Mouse (Mus musculus) MEL (cell line): ENCODE results near the gene Csrnp1.

ENCODE experiments used
- POLR2A ChIP-seq, 2 experiments: IDR thresholded peaks; 2 replicates each; pipeline ENCODE4 v1.6.1; 2011 to 2012; ENCODE audit warnings: low read length in 2 of 2, mild to moderate bottlenecking in 2 of 2, control low read depth in 1 of 2, improper control_type of control experiment in 1 of 2, low read depth in 1 of 2, moderate library complexity in 1 of 2; ENCODE audit not compliant: control insufficient read depth in 1 of 2, insufficient read depth in 1 of 2, poor library complexity in 1 of 2
- ZNF384 ChIP-seq: IDR thresholded peaks from 2 replicates; pipeline ENCODE4 v1.6.1; 2012; ENCODE audit warnings: low read depth, mild to moderate bottlenecking, inconsistent platforms, low read length, improper control_type of control experiment

DNA sequence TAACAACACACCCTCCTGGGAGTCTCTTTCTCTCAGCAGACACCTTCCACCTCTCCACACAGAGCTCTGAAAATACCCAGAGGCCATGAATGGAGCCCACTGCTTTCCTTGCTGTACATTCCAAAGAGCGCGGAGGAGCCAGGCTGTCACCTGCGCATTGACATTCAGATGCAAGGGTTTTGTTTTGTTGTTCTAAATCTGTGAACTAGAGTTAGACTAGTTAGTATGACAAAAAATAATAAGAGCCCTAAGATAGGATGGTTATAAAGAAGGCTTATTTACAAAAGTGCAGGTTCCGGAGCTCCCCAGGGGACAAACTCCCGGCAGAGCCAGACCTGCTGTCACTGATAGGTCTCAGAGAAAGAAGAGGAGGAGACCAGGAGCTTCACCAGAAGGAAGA, 6.9 kb upstream of the Csrnp1 start:
- no peak for TF ChIP-seq POLR2A (IDR thresholded peaks at IDR 0.05; ENCODE audit: control insufficient read depth in 1 of 2, insufficient read depth in 1 of 2, low read depth in 1 of 2, low read length in 2 of 2, poor library complexity in 1 of 2)
- no peak for TF ChIP-seq ZNF384
